Mouse (Mus musculus): ENCODE results near the gene Zfp579. TPM values are rescaled to one million over a fixed set of nuclear protein-coding genes. Genes with fewer than 3 reads are reported as not detected.
A peak's percentile ranks its signal among the peaks of the same experiment; 100 is the strongest.

The Zfp579 gene
- 24.8 and 29.3 TPM in 2 replicates for polyA plus RNA-seq (2016; fragmentation: Nextera tagmentation; extraction: Ambion mirVana)

DNA sequence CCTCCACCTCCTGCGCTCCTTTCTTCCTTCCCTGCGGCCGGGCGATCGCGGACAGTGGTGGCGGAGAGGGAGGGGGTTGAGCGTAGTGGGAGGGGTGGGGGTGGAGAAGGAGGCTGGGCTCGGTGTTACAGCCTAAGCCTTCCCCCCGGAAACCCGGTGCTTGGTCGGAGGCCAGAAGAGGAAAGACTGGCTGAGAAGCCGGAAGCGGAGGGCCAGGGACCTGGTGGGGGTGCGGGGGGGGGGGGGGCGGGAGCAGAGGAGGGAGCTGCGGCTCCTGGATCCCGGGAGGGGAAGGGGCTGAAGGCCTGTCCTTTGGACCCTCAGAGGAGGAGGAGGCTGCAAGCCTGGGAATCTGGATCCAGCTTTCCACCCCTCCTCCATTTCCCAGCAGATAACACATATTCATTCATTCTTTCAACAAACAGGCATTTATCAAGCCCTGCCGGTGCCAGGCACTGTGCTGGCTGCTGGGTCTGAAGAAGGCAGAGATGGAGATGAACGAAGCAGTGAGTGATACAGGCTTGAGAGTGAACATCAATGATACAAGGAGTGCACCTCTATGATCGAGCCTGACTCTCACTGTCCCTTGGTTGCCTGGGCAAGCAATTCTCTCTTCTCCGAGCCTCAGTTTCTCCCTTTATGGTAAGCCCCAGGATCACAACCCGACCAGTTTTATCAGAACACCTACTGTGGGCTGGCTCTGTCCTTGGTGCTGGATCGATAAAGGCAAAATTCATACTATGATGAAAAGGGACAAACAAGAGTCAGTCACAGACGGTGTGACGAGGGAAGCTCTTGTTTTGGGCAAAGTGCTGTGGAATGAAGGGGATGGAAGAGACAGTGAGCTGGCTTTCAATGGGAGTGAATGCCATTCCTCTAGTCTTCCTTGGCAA is at the start of gene Zfp579:
Gene Zfp579, minus strand, starts transcription at position 156 of the 893 bp plus-strand sequence.
- Histone ChIP-seq H3K9me3 (peaks cover 31% of the 10 kb centered on the region), H3K27me3 (replicated peaks; ENCODE audit: low read depth, poor library complexity, severe bottlenecking) (peaks cover 36% of the 10 kb centered on the region), H3K36me3 (replicated peaks) (peaks cover 34% of the 10 kb centered on the region), H3K4me3 (peak within 1 kb of the TSS; percentile 77), H3K27ac (replicated peaks) (peak within 1 kb of the TSS; percentile 87), H3K4me1 (peaks cover 35% of the 10 kb centered on the region)
- peak; percentile 94 for DNase-seq (ENCODE audit: low spot score)
- WGBS = 5% methylated on average over 21 of the region's 26 CpGs

GRCm38 (mm10) chr7:5044981-5045380 is 49.0 kb upstream of the Zfp579 start:
- no peak for DNase-seq (ENCODE audit: low spot score)
- Histone ChIP-seq H3K36me3 (replicated peaks) (peaks cover 7% of the 10 kb centered on the region; the same call in 1 of the 2 replicates), H3K4me1 (no peaks in the 10 kb centered on the region), H3K27ac (replicated peaks) (no peak overlapping the region), H3K27me3 (replicated peaks; ENCODE audit: low read depth, poor library complexity, severe bottlenecking) (0 out of 2 replicates have a peak, but pooled peaks cover 2% of the 10 kb centered on the region), H3K4me3 (no peak overlapping the region), H3K9me3 (no peaks in the 10 kb centered on the region)
- 86% methylated on average over 2 of the region's 2 CpGs for WGBS

DNA sequence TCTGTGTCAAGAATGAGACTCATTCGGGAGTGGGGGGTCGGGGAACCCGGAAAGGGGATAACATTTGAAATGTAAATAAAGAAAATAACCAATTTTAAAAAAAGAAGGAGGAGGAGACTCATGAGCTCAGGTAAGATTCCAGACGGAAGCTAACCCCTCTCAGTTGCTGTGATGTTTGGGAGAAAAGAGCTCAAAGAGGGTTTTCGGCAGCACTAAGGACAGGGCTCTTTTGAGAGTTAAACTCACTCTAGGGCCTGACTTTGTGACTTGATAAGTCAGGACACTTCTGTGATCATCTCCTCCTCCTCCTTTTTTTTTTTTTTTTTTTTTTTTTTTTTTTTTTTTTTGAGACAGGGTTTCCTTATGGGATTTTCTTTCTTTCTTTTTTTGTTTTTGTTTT is 43.0 kb upstream of the Zfp579 start:
- no peaks in the 10 kb centered on the region for H3K27me3 ChIP-seq (replicated peaks; ENCODE audit: low read depth, poor library complexity, severe bottlenecking)
- peaks cover 6% of the 10 kb centered on the region; the same call in 1 of the 2 replicates for H3K4me1 ChIP-seq
- H3K4me3 ChIP-seq = peak overlapping the region; percentile 82
- DNase-seq (ENCODE audit: low spot score) = no peak
- H3K9me3 ChIP-seq = peaks cover 11% of the 10 kb centered on the region; the same call in 1 of the 2 replicates
- peak overlapping the region; percentile 98; the same call in 1 of the 2 replicates for H3K27ac ChIP-seq (replicated peaks)
- WGBS = 55% methylated on average over 5 of the region's 5 CpGs
- H3K36me3 ChIP-seq (replicated peaks) = peaks cover 32% of the 10 kb centered on the region

- DNase-seq (ENCODE audit: low spot score) = peak; percentile 93
- Histone ChIP-seq H3K27ac (replicated peaks) (peak within 1 kb of the TSS; percentile 98), H3K4me3 (peak within 1 kb of the TSS; percentile 82), H3K27me3 (replicated peaks; ENCODE audit: low read depth, poor library complexity, severe bottlenecking) (no peaks in the 10 kb centered on the region), H3K9me3 (peaks cover 13% of the 10 kb centered on the region; the same call in 1 of the 2 replicates), H3K36me3 (replicated peaks) (peaks cover 40% of the 10 kb centered on the region), H3K4me1 (peaks cover 6% of the 10 kb centered on the region; the same call in 1 of the 2 replicates)
- under 1% methylated on average over 48 of the region's 48 CpGs for WGBS
Measured at GRCm38 (mm10) chr7:5038109-5038732, 42.3 kb upstream of the Zfp579 start, which contains the start of gene Zfp784. Zfp784 (minus strand) TSS chr7:5038446.

DNA sequence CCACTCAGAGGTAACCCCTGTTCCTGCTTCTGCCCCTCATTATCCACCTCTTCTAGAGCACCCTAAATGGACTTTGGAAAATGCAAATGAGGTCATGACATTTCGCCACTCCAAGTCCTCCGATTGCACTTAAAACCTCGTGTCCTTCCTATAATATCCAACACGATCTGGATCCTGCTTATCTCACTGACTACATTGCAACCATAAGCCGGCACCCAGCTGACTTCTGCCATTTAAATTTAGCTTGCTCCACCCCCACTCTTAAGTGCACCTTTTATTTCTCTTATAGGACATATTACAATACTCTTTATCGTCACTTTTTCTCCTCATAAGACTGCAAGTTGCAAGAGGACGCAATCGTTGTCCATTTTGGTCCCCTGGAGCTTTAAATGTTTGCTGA is 41.5 kb upstream of the Zfp579 start:
- H3K4me3 ChIP-seq = peak overlapping the region; percentile 82
- H3K27me3 ChIP-seq (replicated peaks; ENCODE audit: low read depth, poor library complexity, severe bottlenecking) = no peaks in the 10 kb centered on the region
- H3K27ac ChIP-seq (replicated peaks) = no peak overlapping the region
- H3K4me1 ChIP-seq = peaks cover 6% of the 10 kb centered on the region; the same call in 1 of the 2 replicates
- no peak for DNase-seq (ENCODE audit: low spot score)
- peaks cover 47% of the 10 kb centered on the region for H3K36me3 ChIP-seq (replicated peaks)
- WGBS = 90% methylated on average over 8 of the region's 8 CpGs
- peaks cover 21% of the 10 kb centered on the region; the same call in 1 of the 2 replicates for H3K9me3 ChIP-seq

GRCm38 (mm10) chr7:5037026-5037425 is 41.1 kb upstream of the Zfp579 start:
- Histone ChIP-seq H3K4me1 (peaks cover 6% of the 10 kb centered on the region; the same call in 1 of the 2 replicates), H3K27ac (replicated peaks) (no peak overlapping the region), H3K36me3 (replicated peaks) (peaks cover 52% of the 10 kb centered on the region), H3K4me3 (peak overlapping the region; percentile 82; the same call in 1 of the 2 replicates), H3K27me3 (replicated peaks; ENCODE audit: low read depth, poor library complexity, severe bottlenecking) (no peaks in the 10 kb centered on the region), H3K9me3 (peaks cover 25% of the 10 kb centered on the region)
- WGBS = 91% methylated on average over 7 of the region's 7 CpGs
- DNase-seq (ENCODE audit: low spot score) = no peak

DNA sequence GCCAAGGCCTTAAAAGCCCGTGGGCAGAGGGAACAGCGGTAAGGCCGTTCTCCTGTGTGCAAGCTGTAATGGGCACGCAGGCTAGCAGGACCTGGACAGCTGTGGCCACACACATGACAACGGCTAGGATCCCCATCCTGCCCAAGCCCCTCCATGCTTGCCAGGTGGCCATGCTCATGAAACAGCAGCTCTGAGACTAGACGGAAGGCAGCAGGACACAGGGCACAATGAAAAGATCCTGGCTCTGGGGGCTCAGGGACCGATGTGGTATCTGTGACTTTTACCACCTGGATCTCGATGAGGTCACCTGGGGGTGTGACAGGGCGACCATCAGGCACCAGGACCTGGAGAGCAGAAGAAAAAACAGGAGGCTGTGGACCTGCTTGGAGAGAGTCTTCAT is 40.2 kb upstream of the Zfp579 start:
- H3K9me3 ChIP-seq = peaks cover 34% of the 10 kb centered on the region
- H3K27ac ChIP-seq (replicated peaks) = no peak overlapping the region
- H3K27me3 ChIP-seq (replicated peaks; ENCODE audit: low read depth, poor library complexity, severe bottlenecking) = no peaks in the 10 kb centered on the region
- peaks cover 6% of the 10 kb centered on the region; the same call in 1 of the 2 replicates for H3K4me1 ChIP-seq
- peaks cover 56% of the 10 kb centered on the region for H3K36me3 ChIP-seq (replicated peaks)
- DNase-seq (ENCODE audit: low spot score) = no peak
- WGBS = 93% methylated on average over 9 of the region's 9 CpGs
- H3K4me3 ChIP-seq = 0 out of 2 replicates have a peak overlapping the region, but pooled peaks have one; percentile 8

DNA sequence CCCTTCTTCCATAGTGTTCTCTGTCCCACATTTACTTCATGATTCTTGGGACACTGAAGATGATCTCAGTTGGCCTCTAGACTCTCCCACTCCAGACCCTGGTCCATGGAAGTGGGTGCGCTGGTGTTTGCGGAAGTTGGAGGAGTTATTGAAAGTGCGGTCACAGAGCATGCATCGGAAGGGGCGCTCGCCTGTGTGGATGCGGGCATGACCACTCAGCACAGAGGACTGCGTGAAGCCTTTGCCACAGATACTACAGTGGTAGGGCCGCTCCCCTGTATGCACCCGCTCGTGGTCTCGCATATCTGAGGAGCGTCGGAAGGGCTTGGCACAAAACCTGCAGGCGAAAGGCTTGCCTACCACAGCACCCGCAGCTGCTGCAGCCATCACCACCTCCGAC is 39.7 kb upstream of the Zfp579 start:
- H3K36me3 ChIP-seq (replicated peaks) = peaks cover 59% of the 10 kb centered on the region
- WGBS = 95% methylated on average over 17 of the region's 17 CpGs

DNA sequence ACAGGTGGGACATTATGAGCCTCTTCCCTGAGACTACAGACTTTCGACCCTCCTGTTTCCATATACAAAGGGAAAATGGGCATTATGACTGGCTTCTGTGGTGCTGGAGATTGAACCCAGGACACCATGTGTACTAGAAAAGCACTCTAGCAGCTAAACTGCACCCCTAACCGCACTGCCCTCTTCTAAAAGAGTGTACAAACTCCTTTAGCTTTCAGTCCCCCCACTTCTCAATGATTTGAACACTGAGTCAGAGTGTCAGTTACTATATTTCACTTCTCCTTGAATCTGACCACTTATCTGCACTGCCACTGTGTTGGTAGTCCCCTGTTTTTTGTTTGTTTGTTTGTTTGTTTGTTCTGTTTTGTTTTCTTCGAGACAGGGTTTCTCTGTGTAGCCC is 37.9 kb upstream of the Zfp579 start, which contains the start of gene 4632433K11Rik:
Gene 4632433K11Rik, plus strand, starts transcription at position 301 of the 400 bp plus-strand sequence.
- WGBS = 85% methylated on average over 3 of the region's 3 CpGs
- Histone ChIP-seq H3K36me3 (replicated peaks) (peaks cover 77% of the 10 kb centered on the region), H3K9me3 (peaks cover 57% of the 10 kb centered on the region)

More for the DNA sequence above, 39.7 kb upstream of the Zfp579 start:
- H3K4me3 ChIP-seq = 0 out of 2 replicates have a peak overlapping the region, but pooled peaks have one; percentile 8
- H3K27ac ChIP-seq (replicated peaks) = no peak overlapping the region
- no peak for DNase-seq (ENCODE audit: low spot score)
- H3K4me1 ChIP-seq = peaks cover 6% of the 10 kb centered on the region; the same call in 1 of the 2 replicates
- H3K9me3 ChIP-seq = peaks cover 39% of the 10 kb centered on the region
- no peaks in the 10 kb centered on the region for H3K27me3 ChIP-seq (replicated peaks; ENCODE audit: low read depth, poor library complexity, severe bottlenecking)

DNA sequence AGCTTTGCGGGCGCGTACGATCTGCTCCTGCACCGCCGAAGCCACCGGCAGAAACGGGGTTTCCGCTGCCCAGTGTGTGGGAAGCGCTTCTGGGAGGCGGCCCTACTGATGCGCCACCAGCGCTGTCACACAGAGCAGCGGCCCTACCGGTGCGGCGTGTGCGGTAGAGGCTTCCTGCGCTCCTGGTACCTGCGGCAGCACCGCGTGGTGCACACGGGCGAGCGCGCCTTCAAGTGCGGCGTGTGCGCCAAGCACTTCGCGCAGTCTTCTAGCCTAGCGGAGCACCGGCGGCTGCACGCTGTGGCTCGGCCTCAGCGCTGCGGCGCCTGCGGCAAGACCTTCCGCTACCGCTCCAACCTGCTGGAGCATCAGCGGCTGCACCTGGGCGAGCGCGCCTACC is 35.5 kb upstream of the Zfp579 start:
- H3K27ac ChIP-seq (replicated peaks) = no peak overlapping the region
- H3K9me3 ChIP-seq = peaks cover 61% of the 10 kb centered on the region
- no peak for DNase-seq (ENCODE audit: low spot score)
- H3K27me3 ChIP-seq (replicated peaks; ENCODE audit: low read depth, poor library complexity, severe bottlenecking) = no peaks in the 10 kb centered on the region; the same call in 1 of the 2 replicates
- H3K4me1 ChIP-seq = no peaks in the 10 kb centered on the region
- H3K36me3 ChIP-seq (replicated peaks) = peaks cover 100% of the 10 kb centered on the region
- H3K4me3 ChIP-seq = peak overlapping the region; percentile 27; the same call in 1 of the 2 replicates
- 76% methylated on average over 46 of the region's 46 CpGs for WGBS

More for the DNA sequence above, 37.9 kb upstream of the Zfp579 start, which contains the start of gene 4632433K11Rik:
- H3K27me3 ChIP-seq (replicated peaks; ENCODE audit: low read depth, poor library complexity, severe bottlenecking) = no peaks in the 10 kb centered on the region; the same call in 1 of the 2 replicates
- H3K4me1 ChIP-seq = no peaks in the 10 kb centered on the region
- no peak within 1 kb of the TSS for H3K27ac ChIP-seq (replicated peaks)
- no peak within 1 kb of the TSS for H3K4me3 ChIP-seq
- DNase-seq (ENCODE audit: low spot score) = no peak

DNA sequence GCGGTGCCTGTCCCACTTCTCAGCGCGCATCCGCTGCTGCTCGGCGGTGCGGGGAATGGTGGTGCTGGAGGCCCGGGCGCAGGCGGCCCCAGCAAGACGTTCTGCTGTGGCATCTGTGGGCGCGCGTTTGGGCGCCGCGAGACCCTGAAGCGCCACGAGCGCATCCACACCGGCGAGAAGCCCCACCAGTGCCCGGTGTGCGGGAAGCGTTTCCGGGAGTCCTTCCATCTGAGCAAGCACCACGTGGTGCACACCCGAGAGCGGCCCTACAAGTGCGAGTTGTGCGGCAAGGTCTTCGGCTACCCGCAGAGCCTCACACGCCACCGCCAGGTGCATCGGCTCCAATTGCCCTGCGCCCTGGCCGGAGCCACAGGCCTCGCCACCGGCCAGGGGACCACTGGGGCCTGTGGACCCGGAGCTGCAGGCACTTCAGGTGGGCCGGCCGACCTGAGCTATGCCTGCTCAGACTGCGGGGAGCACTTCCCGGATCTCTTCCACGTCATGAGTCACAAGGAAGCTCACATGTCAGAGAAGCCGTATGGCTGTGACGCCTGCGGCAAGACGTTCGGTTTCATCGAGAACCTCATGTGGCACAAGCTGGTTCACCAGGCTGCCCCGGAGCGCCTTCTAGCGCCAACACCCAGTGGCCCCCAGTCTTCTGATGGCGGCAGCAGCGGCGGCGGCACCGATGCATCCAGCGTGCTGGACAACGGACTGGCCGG is 34.8 kb upstream of the Zfp579 start:
- Histone ChIP-seq H3K4me3 (peak overlapping the region; percentile 27), H3K4me1 (no peaks in the 10 kb centered on the region), H3K9me3 (peaks cover 58% of the 10 kb centered on the region), H3K27me3 (replicated peaks; ENCODE audit: low read depth, poor library complexity, severe bottlenecking) (no peaks in the 10 kb centered on the region; the same call in 1 of the 2 replicates), H3K27ac (replicated peaks) (no peak overlapping the region), H3K36me3 (replicated peaks) (peaks cover 100% of the 10 kb centered on the region)
- 83% methylated on average over 63 of the region's 63 CpGs for WGBS
- no peak for DNase-seq (ENCODE audit: low spot score)

Data from embryonic facial prominence, embryonic 10.5 days (tissue).